Mouse (Mus musculus) olfactory bulb, adult 2 months (tissue): ENCODE measurements at regions not wholly inside any gene's neighbourhood (a gene's known extent, or its start where the extent isn't known, plus 50 kb on each side); places are given as distances from the start of the nearest gene placed in this dataset.

ENCODE experiments used
- CTCF ChIP-seq: fragments of 200-500 bp; IDR thresholded peaks from 2 replicates; pipeline ENCODE4 v1.5.1; 2012; ENCODE audit warnings: low read depth, mild to moderate bottlenecking, low read length, moderate library complexity; ENCODE audit not compliant: insufficient read depth
- POLR2A ChIP-seq: fragments of 200-500 bp; IDR thresholded peaks from 2 replicates; pipeline ENCODE4 v1.6.1; 2012; ENCODE audit warnings: mild to moderate bottlenecking, low read depth, low read length, moderate library complexity; ENCODE audit not compliant: insufficient read depth

DNA sequence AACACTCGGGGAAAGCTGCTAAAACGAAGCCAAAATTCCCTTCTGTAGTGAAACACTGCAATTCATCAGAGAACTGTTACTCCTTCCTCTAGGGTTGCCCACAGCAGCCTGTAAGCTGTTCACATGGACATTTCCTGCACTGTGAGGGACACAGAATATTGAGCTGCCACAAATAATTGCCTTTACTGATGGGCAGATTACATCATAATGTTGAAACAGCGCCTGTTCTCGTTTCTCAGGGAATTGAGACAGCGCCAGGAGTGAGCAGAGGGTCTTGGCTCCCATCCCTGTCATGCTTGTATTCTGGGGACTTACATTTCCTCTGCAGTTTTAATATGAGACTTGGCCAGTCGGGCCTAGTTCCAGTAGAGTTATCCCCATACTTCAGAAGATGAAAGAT lies 357.3 kb downstream of the Bmper start:
- TF ChIP-seq CTCF: no peak
- no peak for TF ChIP-seq POLR2A
